Mouse (Mus musculus) left cerebral cortex, adult 11 months (tissue): ENCODE measurements around the gene Eef1g.

Experiments
- DNase-seq: peaks from one replicate; pipeline ENCODE4 v3.0.0; 2022; ENCODE audit warnings: low spot score

Gene Eef1g

DNA sequence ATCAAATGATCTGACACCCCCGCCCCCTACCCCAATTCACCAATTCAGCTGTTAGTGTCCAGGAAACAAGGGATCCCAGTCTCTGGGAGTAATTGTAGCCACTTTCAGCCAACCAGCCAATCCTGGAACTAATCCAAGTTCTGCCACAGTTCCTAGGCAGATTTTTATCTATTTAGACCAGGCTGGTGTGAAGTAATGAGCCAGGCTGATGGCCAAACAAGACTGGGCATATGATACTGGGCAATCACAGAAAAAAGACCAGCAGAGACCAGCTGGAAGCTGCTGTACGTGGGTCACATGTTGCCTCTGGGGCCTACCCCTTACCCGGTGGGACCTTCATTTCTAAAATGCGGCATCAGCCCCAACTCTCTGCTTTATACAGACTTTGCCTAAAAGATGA lies 59.8 kb downstream of the Eef1g start:
- no peak for DNase-seq

DNA sequence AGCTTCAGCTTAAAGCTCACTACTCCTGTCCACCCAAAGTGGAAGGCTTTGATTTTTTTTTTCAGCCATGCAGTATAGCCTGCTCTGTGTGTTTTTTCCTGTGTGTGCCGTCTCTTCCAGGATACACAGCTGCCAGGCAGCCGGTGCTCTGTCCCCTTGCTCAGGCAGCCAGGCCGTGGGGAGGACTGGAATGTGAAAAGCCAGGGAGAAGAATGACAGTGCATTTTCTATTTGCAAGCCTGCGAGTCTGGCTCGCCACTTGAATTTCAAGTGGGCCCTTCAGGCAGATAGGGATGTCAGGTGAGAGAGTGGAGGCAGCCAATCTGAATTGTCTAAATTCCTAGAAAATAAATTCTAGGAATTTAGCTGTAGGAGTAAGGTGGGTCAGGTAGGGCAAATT lies 61.0 kb downstream of the Eef1g start:
- DNase-seq = no peak
